Mouse (Mus musculus) lung, adult 18-20 months (tissue): Measurements from ENCODE around the gene Olfr1330.
"Not testable (repeated sequence)": the region's sequence is repeated elsewhere in the genome, so short reads cannot be mapped to it uniquely, and the experiment has no call there.

Experiments used
- DNase-seq, 2 experiments: peaks; one replicate each; pipeline ENCODE4 v3.0.0; 2022; ENCODE audit warnings: mixed read lengths in 2 of 2

Gene Olfr1330

GRCm38 (mm10) chr4:118888297-118888696, at the start of gene Olfr1330:
Gene Olfr1330, plus strand, starts transcription at chr4:118888597.
- no peak for DNase-seq

DNA sequence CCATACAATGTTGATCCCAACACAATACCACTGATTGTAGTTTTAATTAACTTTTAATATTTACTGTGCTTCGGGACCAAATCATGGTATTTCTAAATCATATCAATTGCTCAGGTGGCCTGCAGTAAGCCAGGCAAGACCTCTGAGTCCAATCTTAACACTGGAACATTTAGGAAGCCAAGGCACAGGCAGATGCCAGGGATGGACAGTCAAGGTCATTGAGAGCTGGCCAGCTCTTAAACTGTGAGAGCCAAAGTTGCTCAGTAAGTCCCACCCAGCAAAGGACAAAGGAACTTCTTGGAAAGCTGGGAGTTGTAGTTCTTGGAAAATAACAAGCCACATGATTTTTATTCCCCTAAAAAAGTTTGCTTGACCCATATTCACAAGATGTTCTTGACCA, 26.6 kb upstream of the Olfr1330 start:
- DNase-seq, result no peak

GRCm38 (mm10) chr4:118862704-118863103, 25.7 kb upstream of the Olfr1330 start:
- no peak for DNase-seq

DNA sequence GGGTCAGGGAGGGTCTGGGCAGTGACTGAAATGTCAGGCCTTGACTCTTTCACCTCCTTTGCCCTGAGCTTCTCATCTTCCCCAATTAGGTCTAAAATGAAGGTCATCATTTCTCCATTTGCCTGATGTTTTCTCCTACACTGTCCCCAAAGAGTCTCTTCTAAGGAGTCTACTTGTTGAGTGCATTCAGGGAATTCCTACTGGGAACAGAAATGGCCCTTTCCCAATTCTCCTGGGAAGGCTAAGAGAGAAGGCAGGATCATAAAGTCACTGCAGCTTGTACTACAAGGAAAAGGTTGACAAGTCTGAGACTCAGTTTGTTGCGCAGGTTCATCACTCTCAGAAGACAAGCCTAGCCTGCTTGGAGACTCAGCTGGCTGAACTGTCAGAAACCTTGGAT, 24.0 kb upstream of the Olfr1330 start, which contains the start of gene Olfr1331:
Gene Olfr1331 (plus strand): TSS at position 301 of the 400 bp plus-strand sequence.
- DNase-seq, result no peak

DNA sequence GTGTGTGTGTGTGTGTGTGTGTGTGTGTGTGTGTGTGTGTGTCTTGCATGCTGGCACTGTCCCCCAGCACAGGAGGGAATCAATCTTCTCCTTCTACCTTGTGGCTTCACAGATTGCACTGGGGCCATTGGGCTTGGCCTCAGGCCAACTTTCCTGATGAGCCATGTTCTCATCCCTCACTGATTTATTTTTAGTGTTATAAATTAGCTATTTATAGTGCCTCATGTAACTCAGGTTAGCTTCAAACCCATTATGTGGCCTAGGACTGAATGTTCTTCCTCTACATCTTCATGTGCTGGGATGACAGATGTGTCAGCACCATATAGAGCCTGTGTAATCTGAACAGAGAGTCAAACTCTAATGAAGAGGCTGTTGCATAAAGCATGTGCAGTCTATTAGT, 20.8 kb upstream of the Olfr1330 start:
- no peak for DNase-seq

DNA sequence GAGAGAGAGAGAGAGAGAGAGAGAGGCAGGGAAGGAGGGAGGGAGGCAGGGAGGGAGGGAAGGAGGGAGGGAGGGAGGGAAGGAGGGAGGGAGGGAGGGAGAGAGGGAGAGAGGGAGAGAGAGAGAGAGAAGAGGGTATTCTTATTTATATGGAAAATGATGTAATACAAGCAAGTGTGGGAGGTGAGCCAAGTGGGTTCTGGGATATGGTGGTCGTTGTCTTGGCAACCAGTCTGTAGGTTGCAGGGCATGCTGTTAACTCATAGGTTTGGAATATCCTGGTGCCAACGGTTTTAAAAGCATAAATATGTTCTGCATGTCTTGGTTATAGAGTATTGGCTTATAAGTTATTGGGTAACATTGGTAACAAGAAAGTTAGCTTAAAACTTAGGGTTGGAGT, 13.6 kb downstream of the Olfr1330 start:
- DNase-seq, result no peak

DNA sequence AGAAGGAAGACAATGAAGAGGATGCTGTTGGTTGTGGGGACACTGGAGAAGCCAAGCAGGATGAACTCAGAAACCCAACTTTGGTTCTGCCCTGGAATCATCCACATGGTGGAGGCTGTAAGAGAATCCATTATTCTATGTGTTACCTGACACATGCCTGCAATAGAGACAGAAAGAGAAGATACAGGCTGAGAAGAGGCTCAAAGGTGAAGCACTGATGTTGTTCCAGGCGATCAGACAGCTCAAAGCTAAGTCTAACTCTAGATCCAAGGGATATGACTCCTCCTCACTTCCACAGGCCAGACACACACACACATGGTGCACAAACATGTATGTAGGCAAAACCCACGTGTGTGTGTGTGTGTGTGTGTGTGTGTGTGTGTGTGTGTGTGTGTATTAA, 29.0 kb downstream of the Olfr1330 start, which contains the start of gene Olfr1329:
Gene Olfr1329 (minus strand): TSS at position 101 of the 400 bp plus-strand sequence.
- DNase-seq, result not testable (repeated sequence)

GRCm38 (mm10) chr4:118931326-118931725, 42.9 kb downstream of the Olfr1330 start:
- DNase-seq, result not testable (repeated sequence)

DNA sequence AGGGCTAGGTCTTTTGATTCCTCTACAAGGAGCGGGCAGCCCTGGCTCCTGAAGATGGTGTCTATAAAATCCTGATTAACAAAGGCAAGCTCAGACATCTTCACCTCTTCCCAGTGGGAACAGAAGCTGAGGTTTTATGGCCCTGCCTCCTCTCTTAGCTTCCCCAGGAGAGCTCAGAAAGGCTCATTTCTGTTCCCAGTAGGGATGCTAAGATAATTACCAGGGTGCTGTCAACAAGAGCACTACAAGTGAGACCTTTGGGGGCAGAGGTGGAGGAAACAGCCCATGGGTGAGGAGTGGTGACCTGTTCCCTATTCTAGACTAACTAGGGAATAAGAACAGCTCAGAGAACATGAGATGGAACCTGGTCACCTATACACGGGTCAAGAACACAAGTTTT, 50.1 kb downstream of the Olfr1330 start, which contains the start of gene Olfr1328:
Gene Olfr1328 (minus strand): TSS at position 101 of the 400 bp plus-strand sequence.
- DNase-seq, result no peak
